8 mouse cellular contexts compared by ENCODE assay signal in the genomic region with DNA sequence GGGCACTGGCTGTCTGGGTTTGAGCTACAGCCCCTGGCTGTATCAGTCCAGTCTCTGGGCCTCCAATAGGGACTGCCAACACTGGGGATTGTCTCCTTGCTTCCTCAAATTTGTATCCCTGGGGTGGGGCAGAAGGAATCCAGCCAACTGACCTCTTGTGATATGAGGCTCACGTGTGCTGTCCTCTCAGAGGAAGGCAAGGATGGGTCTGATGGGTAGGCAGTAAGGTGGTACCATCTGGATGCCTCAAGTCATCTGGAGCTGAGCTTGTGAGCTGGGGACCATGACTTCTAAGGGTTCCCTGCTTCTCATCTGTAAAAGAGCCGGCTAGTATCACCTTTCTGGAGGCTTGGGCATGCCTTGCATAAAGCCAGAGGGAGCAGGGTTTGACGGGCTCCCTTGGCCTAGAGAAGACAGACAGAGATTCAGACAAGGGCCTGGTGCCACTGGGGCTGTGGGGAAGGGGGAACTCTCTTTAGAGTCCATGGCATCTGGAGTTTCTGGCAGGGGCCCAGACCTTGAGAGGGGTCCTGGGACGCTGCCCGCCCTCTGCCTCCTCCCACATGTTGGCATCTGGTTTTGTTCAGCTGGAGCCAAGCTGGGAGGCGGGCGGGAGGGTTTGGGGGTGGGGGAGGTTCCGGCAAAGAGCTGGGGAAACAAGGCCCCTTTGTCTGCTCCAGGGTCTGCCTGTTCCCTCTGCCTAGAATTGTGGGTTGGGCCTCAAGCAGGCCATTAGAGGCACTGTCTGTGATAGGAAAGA. TPM values are rescaled to one million over a fixed set of nuclear protein-coding genes. Genes with fewer than 3 reads are reported as not detected.
DNase-seq lines count a peak whose midpoint lies in the region; ATAC-seq lines count a peak whose summit lies in the region.

No protein-coding gene starts in this region.

- ATAC-seq in kidney, embryonic 14.5 days (ENCODE audit: low FRiP score, low TSS enrichment) = peak; percentile 50; the same call in 1 of the 2 replicates
- ATAC-seq in embryonic facial prominence, embryonic 13.5 days (ENCODE audit: insufficient number of reproducible peaks, insufficient read depth, low FRiP score, low TSS enrichment, low read depth) = peak; percentile 84
- peak; percentile 80 for ATAC-seq in hindbrain, embryonic 12.5 days (ENCODE audit: low FRiP score)

- intact Hi-C loops in gastrocnemius, postnatal 14 days (cut with DNase I; ENCODE audit: low total_unique reads) = no loop called here

- H3K4me3 ChIP-seq in kidney, embryonic 14.5 days (ENCODE audit: low read length) = no peak overlapping the region
- H3K4me3 ChIP-seq in embryonic facial prominence, embryonic 13.5 days = no peak overlapping the region
- no peak overlapping the region for H3K4me3 ChIP-seq in hindbrain, embryonic 12.5 days
- no peak overlapping the region for H3K4me3 ChIP-seq in limb, embryonic 10.5 days

- WGBS in kidney, embryonic 14.5 days = 38% methylated on average over 8 of the region's 8 CpGs
- 16% methylated on average over 8 of the region's 8 CpGs for WGBS in embryonic facial prominence, embryonic 13.5 days
- 28% methylated on average over 8 of the region's 8 CpGs for WGBS in hindbrain, embryonic 12.5 days
- 32% methylated on average over 8 of the region's 8 CpGs for WGBS in limb, embryonic 10.5 days

- H3K4me1 ChIP-seq in kidney, embryonic 14.5 days (ENCODE audit: control insufficient read depth, insufficient read depth, low read length) = no peaks in the 10 kb centered on the region
- peaks cover 74% of the 10 kb centered on the region for H3K4me1 ChIP-seq in embryonic facial prominence, embryonic 13.5 days
- peaks cover 31% of the 10 kb centered on the region for H3K4me1 ChIP-seq in hindbrain, embryonic 12.5 days
- peaks cover 64% of the 10 kb centered on the region for H3K4me1 ChIP-seq in limb, embryonic 10.5 days

- no peak overlapping the region for H3K4me2 ChIP-seq in kidney, embryonic 14.5 days (replicated peaks; ENCODE audit: low read depth, low read length)
- 0 out of 2 replicates have a peak overlapping the region, but pooled peaks have one; percentile 3 for H3K4me2 ChIP-seq in embryonic facial prominence, embryonic 13.5 days
- H3K4me2 ChIP-seq in hindbrain, embryonic 12.5 days (replicated peaks) = no peak overlapping the region

- DNase-seq in kidney, postnatal 25 days = no peak
- DNase-seq in limb, embryonic 10.5 days (ENCODE audit: low spot score) = peak; percentile 87
- DNase-seq in right cerebral cortex, postnatal 14 days = peak; percentile 69
- no peak for DNase-seq in natural killer cell, adult 2 months (ENCODE audit: low spot score in 2 of 2)
- DNase-seq in gastrocnemius, postnatal 14 days = no peak

- no peaks in the 10 kb centered on the region for H3K27me3 ChIP-seq in kidney, embryonic 14.5 days (ENCODE audit: control insufficient read depth, insufficient read depth, low read length)
- no peaks in the 10 kb centered on the region for H3K27me3 ChIP-seq in embryonic facial prominence, embryonic 13.5 days
- H3K27me3 ChIP-seq in hindbrain, embryonic 12.5 days = peaks cover 8% of the 10 kb centered on the region
- no peaks in the 10 kb centered on the region for H3K27me3 ChIP-seq in limb, embryonic 10.5 days (ENCODE audit: low read depth, poor library complexity, severe bottlenecking)

- no peak overlapping the region for H3K9ac ChIP-seq in kidney, embryonic 14.5 days (ENCODE audit: low read depth, low read length)
- H3K9ac ChIP-seq in embryonic facial prominence, embryonic 13.5 days = no peak overlapping the region
- no peak overlapping the region for H3K9ac ChIP-seq in hindbrain, embryonic 12.5 days

- H3K9me3 ChIP-seq in kidney, embryonic 14.5 days (ENCODE audit: control insufficient read depth, low read length) = no peaks in the 10 kb centered on the region
- H3K9me3 ChIP-seq in embryonic facial prominence, embryonic 13.5 days = no peaks in the 10 kb centered on the region
- no peaks in the 10 kb centered on the region for H3K9me3 ChIP-seq in hindbrain, embryonic 12.5 days (replicated peaks)
- H3K9me3 ChIP-seq in limb, embryonic 10.5 days (replicated peaks) = no peaks in the 10 kb centered on the region

- H3K27ac ChIP-seq in kidney, embryonic 14.5 days (ENCODE audit: low read depth, low read length) = no peak overlapping the region
- H3K27ac ChIP-seq in embryonic facial prominence, embryonic 13.5 days = peak overlapping the region; percentile 96
- peak overlapping the region; percentile 80 for H3K27ac ChIP-seq in hindbrain, embryonic 12.5 days
- H3K27ac ChIP-seq in limb, embryonic 10.5 days = peak overlapping the region; percentile 95

- no peaks in the 10 kb centered on the region for H3K36me3 ChIP-seq in kidney, embryonic 14.5 days (ENCODE audit: control insufficient read depth, insufficient read depth, low read length)
- H3K36me3 ChIP-seq in embryonic facial prominence, embryonic 13.5 days = no peaks in the 10 kb centered on the region
- H3K36me3 ChIP-seq in hindbrain, embryonic 12.5 days = no peaks in the 10 kb centered on the region
- H3K36me3 ChIP-seq in limb, embryonic 10.5 days = no peaks in the 10 kb centered on the region

RNA-seq across cellular contexts. Expression of gene Fbln2, which starts 11.6 kb away (rescaled TPM):
- polyA plus RNA-seq in kidney, embryonic 14.5 days (2014; fragmentation: Nextera tagmentation; extraction: Ambion mirVana) = 16.4 and 22.1 TPM in 2 replicates
- polyA plus RNA-seq in embryonic facial prominence, embryonic 13.5 days (2015; fragmentation: Nextera tagmentation; extraction: Ambion mirVana) = 298 and 344 TPM in 2 replicates
- 100 and 102 TPM in 2 replicates for polyA plus RNA-seq in hindbrain, embryonic 12.5 days (2016; fragmentation: Nextera tagmentation; extraction: Ambion mirVana)
- 61.9 and 101 TPM in 2 replicates for polyA plus RNA-seq in limb, embryonic 10.5 days (2016; fragmentation: Nextera tagmentation; extraction: Ambion mirVana)
- 10 to 100 TPM; 62.5 to 62.6 TPM for total RNA-seq in gastrocnemius, postnatal 14 days (2021)

RNA-seq across cellular contexts. Expression of gene Hdac11, which starts 44.1 kb away (rescaled TPM):
- 11.6 and 14.1 TPM in 2 replicates for polyA plus RNA-seq in kidney, embryonic 14.5 days (2014; fragmentation: Nextera tagmentation; extraction: Ambion mirVana)
- 12.8 and 15.6 TPM in 2 replicates for polyA plus RNA-seq in embryonic facial prominence, embryonic 13.5 days (2015; fragmentation: Nextera tagmentation; extraction: Ambion mirVana)
- polyA plus RNA-seq in hindbrain, embryonic 12.5 days (2016; fragmentation: Nextera tagmentation; extraction: Ambion mirVana) = 18.8 and 23.2 TPM in 2 replicates
- polyA plus RNA-seq in limb, embryonic 10.5 days (2016; fragmentation: Nextera tagmentation; extraction: Ambion mirVana) = 10.0 and 12.8 TPM in 2 replicates
- total RNA-seq in gastrocnemius, postnatal 14 days (2021) = 1 to 10 TPM; 6.4 to 6.9 TPM

Comparison
In these comparisons a context has a peak if more than half of its experiments do, and no peak if none do; other contexts are left out.
1. DNase-seq: peak in limb, embryonic 10.5 days (single experiment) and right cerebral cortex, postnatal 14 days (single experiment); none in kidney, postnatal 25 days (0 of 2), natural killer cell, adult 2 months (0 of 2) and gastrocnemius, postnatal 14 days (single experiment).
2. Peak in every context shown above with its lines, with median percentiles within 50 percentile points of each other: ATAC-seq.